Mouse (Mus musculus): Measurements from ENCODE around the gene Gm29797. TPM values are rescaled to one million over a fixed set of nuclear protein-coding genes. Genes with fewer than 3 reads are reported as not detected.

The Gm29797 gene
- total RNA-seq, 4 experiments from 2014 or later, result not detected

- DNase-seq (ENCODE audit: low spot score), result no peak
Measured at GRCm38 (mm10) chr2:181671984-181672383, 15.2 kb downstream of the Gm29797 start.

- no peak for DNase-seq (ENCODE audit: low spot score)
Measured at GRCm38 (mm10) chr2:181673501-181673900, 16.7 kb downstream of the Gm29797 start.

- no peak for DNase-seq (ENCODE audit: low spot score)
Measured at GRCm38 (mm10) chr2:181674934-181675333, 18.1 kb downstream of the Gm29797 start.

- DNase-seq (ENCODE audit: low spot score), result peak; percentile 86
Measured at GRCm38 (mm10) chr2:181675454-181675853, 18.6 kb downstream of the Gm29797 start.

GRCm38 (mm10) chr2:181676424-181676823 is 19.6 kb downstream of the Gm29797 start:
- no peak for DNase-seq (ENCODE audit: low spot score)

GRCm38 (mm10) chr2:181677096-181677754 is 20.4 kb downstream of the Gm29797 start:
- peak; percentile 75 for DNase-seq (ENCODE audit: low spot score)

- DNase-seq (ENCODE audit: low spot score), result no peak
Measured at GRCm38 (mm10) chr2:181677755-181678098, 20.9 kb downstream of the Gm29797 start.

GRCm38 (mm10) chr2:181678780-181679179 is 21.9 kb downstream of the Gm29797 start:
- DNase-seq (ENCODE audit: low spot score), result peak; percentile 83

GRCm38 (mm10) chr2:181679951-181680715 is 23.3 kb downstream of the Gm29797 start, which contains the start of gene Tcea2:
Tcea2 (plus strand) TSS chr2:181680310.
- peak; percentile 63 for DNase-seq (ENCODE audit: low spot score)

GRCm38 (mm10) chr2:181680716-181681117 is 23.9 kb downstream of the Gm29797 start:
- no peak for DNase-seq (ENCODE audit: low spot score)

GRCm38 (mm10) chr2:181681978-181682377 is 25.1 kb downstream of the Gm29797 start:
- DNase-seq (ENCODE audit: low spot score), result no peak

- DNase-seq (ENCODE audit: low spot score), result no peak
Measured at GRCm38 (mm10) chr2:181683381-181683780, 26.5 kb downstream of the Gm29797 start.

GRCm38 (mm10) chr2:181684713-181685112 is 27.9 kb downstream of the Gm29797 start:
- DNase-seq (ENCODE audit: low spot score), result no peak

GRCm38 (mm10) chr2:181685686-181686085 is 28.9 kb downstream of the Gm29797 start:
- no peak for DNase-seq (ENCODE audit: low spot score)

GRCm38 (mm10) chr2:181687586-181687985 is 30.8 kb downstream of the Gm29797 start:
- DNase-seq (ENCODE audit: low spot score), result no peak

GRCm38 (mm10) chr2:181689466-181690160 is 32.8 kb downstream of the Gm29797 start:
- DNase-seq (ENCODE audit: low spot score), result no peak

- no peak for DNase-seq (ENCODE audit: low spot score)
Measured at GRCm38 (mm10) chr2:181691083-181691482, 34.2 kb downstream of the Gm29797 start.

GRCm38 (mm10) chr2:181691571-181691970 is 34.7 kb downstream of the Gm29797 start:
- no peak for DNase-seq (ENCODE audit: low spot score)

GRCm38 (mm10) chr2:181692304-181692703 is 35.5 kb downstream of the Gm29797 start:
- DNase-seq (ENCODE audit: low spot score), result no peak

- peak; percentile 83 for DNase-seq (ENCODE audit: low spot score)
Measured at GRCm38 (mm10) chr2:181693339-181694280, 36.8 kb downstream of the Gm29797 start, which contains the start of gene Rgs19. Rgs19 (minus strand) TSS chr2:181693977.

GRCm38 (mm10) chr2:181694581-181694980 is 37.7 kb downstream of the Gm29797 start:
- DNase-seq (ENCODE audit: low spot score), result no peak
